Mouse (Mus musculus) erythroblast, adult 5-6 weeks (primary cell): Measurements from ENCODE around the gene Luzp1. TPM values are rescaled to one million over a fixed set of nuclear protein-coding genes. Genes with fewer than 3 reads are reported as not detected.

Experiments used
- ATAC-seq: replicated peaks from 2 replicates; pipeline ENCODE4 v1.8.0; 2016; ENCODE audit warnings: moderate number of reproducible peaks, mild to moderate bottlenecking, moderate TSS enrichment, inconsistent platforms; ENCODE audit not compliant: poor library complexity, low FRiP score, severe bottlenecking
- total RNA-seq, 2 experiments: library from RNA; stranded (forward) in 1 of 2; stranded (reverse) in 1 of 2; fragments of 150-400 nt in 1 of 2; fragments of 200-764, 138-1000 nt in 1 of 2; gene quantifications; 2 replicates each; pipeline versions ENCODE4 v1.2.3 to v1.2.4; 2015 to 2017; ENCODE audit warnings: low replicate concordance in 2 of 2

Gene Luzp1
- total RNA-seq (2015; ENCODE audit: low replicate concordance) (0.42 and 1.2 TPM in 2 replicates), total RNA-seq (2017; ENCODE audit: low replicate concordance) (1.0 and 10.7 TPM in 2 replicates)

DNA sequence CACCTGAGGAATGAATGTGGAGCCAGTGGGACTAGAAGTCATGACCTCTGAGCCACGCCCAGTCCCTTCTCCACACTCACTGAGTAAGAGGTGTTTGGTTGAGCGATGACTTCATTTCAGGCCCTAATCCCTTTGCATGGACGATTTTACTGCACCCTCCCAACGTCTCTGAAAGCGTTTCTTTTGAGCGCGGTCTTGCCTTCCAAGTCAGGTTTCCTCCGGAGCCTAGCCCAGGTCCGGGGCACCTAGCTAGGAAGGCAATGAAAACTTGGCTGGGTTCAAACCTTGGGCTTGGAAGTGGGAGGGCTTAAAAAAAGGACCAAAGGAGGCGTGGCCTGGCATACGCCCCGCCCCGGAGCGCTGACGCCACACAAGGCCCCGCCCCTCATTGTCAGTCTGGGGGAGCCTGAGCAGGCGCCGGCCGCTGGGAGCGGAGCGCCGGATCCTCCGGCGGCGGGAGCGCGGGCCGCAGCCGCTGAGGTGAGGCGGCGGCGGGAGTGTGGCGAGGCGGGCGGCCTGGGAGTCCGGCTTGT lies at the start of gene Luzp1:
Gene Luzp1, plus strand, starts transcription at position 391 of the 533 bp plus-strand sequence.
- ATAC-seq, result peak; percentile 60

DNA sequence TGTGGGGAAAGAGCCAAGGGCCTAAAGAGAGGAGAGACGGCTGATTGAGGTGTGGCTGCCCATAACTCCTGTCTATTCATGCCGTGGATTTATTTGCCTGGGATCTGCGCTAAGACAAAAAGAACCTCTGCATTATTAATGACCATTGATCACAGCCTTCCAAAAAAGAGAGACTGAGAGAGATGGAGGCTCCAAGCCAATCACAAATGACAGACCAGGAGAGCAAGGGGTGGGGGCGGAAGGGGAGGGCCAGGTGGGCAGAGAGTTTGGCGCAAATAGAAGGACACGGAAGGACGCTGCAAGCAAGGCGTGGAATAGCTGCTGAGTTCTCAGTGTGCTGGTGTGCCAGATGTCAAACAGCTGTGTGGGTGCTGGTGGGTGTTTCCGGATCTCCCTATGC lies 46.3 kb upstream of the Luzp1 start, which contains the start of gene Htr1d:
Gene Htr1d, plus strand, starts transcription at position 301 of the 400 bp plus-strand sequence.
- ATAC-seq, result no peak

GRCm38 (mm10) chr4:136424120-136424999 lies 45.2 kb upstream of the Luzp1 start:
- 0 out of 2 replicates have a peak, but pooled peaks have one; percentile 32 for ATAC-seq

GRCm38 (mm10) chr4:136425000-136425288 lies 44.6 kb upstream of the Luzp1 start:
- ATAC-seq, result peak; percentile 54; the same call in 1 of the 2 replicates

DNA sequence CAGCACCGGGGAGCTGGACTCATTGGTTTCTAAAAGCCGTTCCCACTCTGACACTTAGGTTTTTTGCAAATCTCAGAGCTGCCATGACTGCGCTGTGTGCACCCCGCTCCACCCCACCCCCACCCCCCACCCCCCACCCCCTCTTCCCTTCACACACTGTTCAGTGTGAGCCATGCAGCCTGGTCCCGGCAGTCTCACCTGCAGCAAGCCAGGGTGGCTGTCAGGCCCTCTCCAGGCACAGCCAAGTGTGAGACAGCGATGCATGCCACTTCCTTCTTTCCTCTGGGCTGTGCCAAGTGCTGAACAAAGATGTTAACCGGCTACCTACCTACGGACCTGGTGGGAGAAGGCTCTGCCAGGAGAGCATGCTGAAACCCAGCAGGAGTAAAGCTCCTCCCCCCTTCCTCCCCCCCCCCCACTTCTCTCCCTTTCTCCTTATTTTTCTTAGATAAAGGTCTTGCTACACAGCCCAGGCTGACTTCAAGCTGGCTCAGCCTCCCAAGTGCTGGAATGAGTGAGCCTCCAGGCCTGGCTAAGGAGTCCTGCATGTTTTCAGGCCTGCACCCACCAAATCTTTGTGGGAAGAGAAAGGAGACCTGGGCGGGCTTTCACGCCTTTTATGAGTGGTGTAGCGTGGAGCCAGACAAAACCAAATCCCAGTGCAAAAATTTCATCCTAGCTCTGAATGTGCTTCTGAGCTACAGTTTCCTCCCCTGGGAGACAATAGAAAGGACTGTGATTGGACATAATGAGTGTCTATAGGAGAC lies 38.8 kb upstream of the Luzp1 start:
- no peak for ATAC-seq

- no peak for ATAC-seq
These were observed 38.2 kb upstream of the Luzp1 start for GRCm38 (mm10) chr4:136431376-136431693.

DNA sequence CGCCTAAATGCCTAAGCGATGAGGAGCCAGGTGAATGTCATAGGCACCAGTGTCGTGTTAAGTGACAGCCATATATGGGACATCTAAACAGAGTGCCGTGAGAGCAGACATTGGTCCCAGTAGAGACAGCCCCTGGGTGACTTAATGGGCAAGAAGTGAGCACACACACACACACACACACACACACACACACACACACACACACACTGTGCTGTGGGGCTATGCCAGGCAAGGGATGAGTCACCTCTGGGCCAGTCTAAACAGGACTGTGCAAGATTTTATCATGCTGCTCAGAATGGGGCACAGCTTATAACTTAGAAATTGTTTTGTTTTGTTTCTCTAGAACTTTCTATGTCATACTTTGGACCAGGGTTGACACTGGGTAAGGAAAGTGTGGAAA lies 35.5 kb upstream of the Luzp1 start:
- ATAC-seq, result no peak

- no peak for ATAC-seq
These were observed 30.5 kb upstream of the Luzp1 start for GRCm38 (mm10) chr4:136439106-136439505.

DNA sequence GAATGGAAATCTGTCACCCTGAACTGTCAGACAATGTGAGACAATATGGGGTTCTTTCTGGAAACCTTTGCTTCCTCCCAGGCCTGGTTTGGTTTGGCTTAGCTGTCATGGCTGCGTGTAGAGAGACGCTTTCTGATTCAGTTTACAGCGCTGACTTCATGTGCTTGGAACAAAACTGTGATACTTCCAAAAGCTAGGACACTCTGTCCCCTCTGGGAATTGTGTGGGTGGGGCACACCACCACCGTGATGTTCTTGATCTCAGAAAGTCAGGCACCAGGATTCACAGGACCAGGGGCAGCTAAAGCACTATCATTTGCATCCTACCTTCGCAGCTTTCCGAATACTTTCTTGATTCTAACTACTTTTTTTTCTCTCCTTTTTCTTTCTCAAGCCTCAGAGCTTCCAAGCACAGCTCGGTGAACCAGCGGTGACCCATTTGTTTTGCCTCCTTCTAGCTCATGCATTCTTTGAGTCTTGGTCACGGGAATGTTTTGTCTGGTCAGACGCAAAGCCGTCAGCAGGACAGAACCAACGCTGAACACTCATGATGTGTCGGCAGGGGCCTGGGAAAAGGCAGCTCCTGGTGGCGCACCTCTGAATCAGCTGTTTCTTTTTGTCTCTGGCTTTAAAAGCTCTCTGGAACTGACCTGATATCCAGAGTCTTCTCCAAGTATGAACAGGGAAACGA lies 28.1 kb upstream of the Luzp1 start:
- no peak for ATAC-seq

GRCm38 (mm10) chr4:136444561-136444960 lies 25.0 kb upstream of the Luzp1 start:
- no peak for ATAC-seq

GRCm38 (mm10) chr4:136449795-136450194 lies 19.8 kb upstream of the Luzp1 start:
- ATAC-seq, result no peak

DNA sequence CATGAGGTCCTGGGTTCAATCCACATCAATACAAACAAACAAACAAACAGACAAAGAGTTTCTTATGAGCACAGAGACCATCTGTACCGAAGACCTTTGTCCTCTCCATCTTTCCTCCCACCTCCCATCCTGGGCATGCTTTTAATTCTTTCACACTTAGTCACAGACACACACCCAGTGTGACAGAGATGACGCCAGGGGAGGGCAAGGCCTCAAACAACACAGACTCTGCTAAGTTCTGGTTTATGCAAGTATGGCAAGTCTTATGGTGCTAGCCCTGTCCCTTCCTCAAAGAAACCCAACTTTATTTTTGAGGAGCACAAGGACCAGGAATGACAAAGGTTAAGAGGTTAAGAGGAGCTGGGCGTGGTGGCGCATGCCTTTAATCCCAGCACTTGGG lies 19.3 kb upstream of the Luzp1 start:
- ATAC-seq, result no peak

DNA sequence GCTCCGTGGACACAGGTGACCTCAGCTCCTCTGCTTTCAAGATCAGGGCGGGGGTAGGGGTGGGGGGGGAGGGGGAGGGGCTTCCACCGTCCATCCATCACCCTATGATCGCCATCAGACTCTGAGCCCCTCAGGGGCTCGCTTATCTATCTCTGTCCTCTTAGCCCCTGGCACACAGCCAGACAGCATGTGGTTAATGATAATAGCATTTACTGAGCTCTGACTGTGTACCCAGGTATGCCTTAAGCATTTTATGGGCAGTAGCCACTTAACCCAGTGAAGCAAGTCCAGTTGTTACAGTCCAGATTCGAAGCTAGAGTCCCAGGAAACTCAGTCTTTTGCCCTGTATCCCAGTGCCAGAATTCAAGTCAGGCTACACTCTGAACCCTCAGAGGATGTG lies 18.0 kb upstream of the Luzp1 start:
- no peak for ATAC-seq

GRCm38 (mm10) chr4:136452286-136452685 lies 17.3 kb upstream of the Luzp1 start:
- no peak for ATAC-seq

DNA sequence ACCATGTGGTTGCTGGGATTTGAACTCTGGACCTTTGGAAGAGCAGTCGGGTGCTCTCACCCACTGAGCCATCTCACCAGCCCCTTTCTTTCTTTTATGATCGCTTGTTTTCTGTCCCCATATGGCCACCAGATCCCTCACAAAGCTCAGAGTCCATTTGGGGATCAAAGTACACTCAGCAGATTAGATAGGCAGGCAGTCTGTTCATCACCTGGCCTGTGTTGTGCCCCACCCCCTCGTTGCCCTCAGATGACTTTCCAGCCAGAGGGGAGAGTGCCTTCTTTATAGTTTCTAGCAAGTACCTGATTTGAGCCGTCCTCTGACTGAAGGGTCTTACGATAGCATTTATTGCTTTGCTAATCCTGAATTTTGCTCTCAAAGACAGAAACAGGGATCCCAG lies 16.8 kb upstream of the Luzp1 start:
- no peak for ATAC-seq

GRCm38 (mm10) chr4:136454850-136455260 lies 14.7 kb upstream of the Luzp1 start:
- ATAC-seq, result peak; percentile 67

- no peak for ATAC-seq
These were observed 12.9 kb upstream of the Luzp1 start for GRCm38 (mm10) chr4:136456516-136457218.

DNA sequence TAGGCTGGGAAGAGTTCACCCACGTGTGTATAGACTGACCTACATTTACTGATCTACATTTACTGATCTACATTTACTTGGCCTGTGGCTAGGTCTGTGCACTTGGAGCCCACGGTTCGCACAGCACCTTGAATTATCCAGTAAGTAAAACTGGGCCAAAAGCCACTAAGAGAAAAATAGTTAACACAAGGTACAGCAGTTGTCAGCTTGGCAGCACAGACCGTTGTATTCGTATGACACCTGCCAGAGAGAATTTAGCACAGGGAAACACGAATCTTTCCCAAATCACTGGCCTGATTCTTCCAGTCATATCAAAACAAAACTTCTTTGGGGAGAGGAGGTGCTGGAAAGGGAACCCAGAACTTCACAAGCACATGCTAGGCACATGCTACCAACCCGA lies 11.3 kb upstream of the Luzp1 start:
- no peak for ATAC-seq

DNA sequence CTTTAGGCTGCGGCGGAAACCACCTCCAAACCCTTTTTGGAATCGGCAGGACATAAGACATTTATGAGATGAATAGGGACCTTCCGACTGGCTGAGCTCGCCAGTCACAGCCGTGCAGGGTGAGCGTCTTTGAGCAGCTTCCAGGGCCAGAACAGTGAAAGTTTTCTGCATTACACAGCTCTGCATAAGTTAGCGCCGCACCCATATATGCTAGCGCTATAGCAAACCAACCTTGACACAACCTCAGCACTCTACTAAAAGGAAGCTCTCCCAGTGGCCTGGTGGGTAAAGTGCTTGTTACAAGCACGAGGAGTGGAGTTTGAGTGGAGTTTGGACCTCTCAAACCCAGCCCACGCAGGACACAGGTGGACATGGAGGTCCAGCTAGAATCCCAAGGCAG lies 10.4 kb upstream of the Luzp1 start:
- ATAC-seq, result no peak

DNA sequence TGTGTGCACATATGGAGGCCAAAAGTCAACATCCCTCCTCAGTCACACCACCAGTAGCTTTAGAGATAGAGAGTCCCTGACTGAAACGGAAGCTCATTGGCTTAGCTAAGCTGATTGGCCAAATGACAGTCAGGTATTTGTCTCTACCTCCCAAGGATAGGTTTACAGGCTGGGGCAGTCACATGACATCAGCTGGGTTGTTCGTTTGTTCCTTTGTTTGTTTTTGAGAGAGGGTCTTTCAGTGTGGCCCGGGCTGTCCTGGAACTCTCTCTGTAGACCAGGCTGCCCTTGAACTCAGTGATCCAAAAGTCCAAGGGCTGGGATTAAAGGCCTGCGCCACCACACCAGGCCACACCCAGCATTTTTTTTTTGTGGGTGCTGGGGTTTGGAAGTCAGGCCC lies 8.4 kb upstream of the Luzp1 start:
- ATAC-seq, result no peak
